Mouse (Mus musculus) hematopoietic stem cell, adult 5-6 weeks (primary cell): ENCODE results near the gene Necab3. TPM values are rescaled to one million over a fixed set of nuclear protein-coding genes. Genes with fewer than 3 reads are reported as not detected.

ENCODE experiments used
- ATAC-seq, 2 experiments: fragments of 125-278 bp in 1 of 2; replicated peaks in 1 of 2; 2 replicates each; pipeline ENCODE4 v1.8.0; 2016 to 2017; ENCODE audit warnings: inconsistent platforms in 2 of 2, mild to moderate bottlenecking in 2 of 2, moderate number of reproducible peaks in 2 of 2, low read depth in 1 of 2, moderate TSS enrichment in 1 of 2; ENCODE audit not compliant: low FRiP score in 2 of 2, poor library complexity in 2 of 2, severe bottlenecking in 2 of 2, insufficient read depth in 1 of 2, low TSS enrichment in 1 of 2
- total RNA-seq: library from RNA; stranded (forward); fragments of 172-1452, 232-1000 nt; gene quantifications from 2 replicates; pipeline ENCODE4 v1.2.3, GENCODE M21; 2017

The Necab3 gene
- total RNA-seq, 1 experiment from 2014 or later, result 1.2 TPM

GRCm38 (mm10) chr2:154517424-154517823 is 41.3 kb downstream of the Necab3 start:
- ATAC-seq, result no peak

GRCm38 (mm10) chr2:154516944-154517343 is 41.7 kb downstream of the Necab3 start:
- no peak for ATAC-seq

GRCm38 (mm10) chr2:154510141-154510540 is 48.5 kb downstream of the Necab3 start:
- ATAC-seq, result no peak

DNA sequence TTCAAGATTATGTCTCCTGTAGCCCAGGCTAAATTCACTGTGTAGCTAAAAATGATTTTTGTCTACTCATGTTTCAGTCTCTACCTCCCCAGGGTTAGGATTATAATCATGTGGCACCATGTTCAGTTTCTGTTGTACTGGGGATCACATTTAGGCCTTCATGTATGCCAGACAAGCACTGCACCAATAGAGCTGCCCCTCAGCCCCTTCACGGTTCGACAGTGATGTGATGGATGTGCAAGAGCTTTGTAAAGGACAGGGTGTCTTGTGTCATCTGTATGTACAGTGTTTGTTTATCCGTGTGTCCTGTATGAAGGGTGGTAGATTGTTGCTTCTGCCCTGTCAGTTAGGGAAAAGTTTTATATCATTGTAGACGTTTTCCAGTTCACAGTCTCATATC is 50.2 kb downstream of the Necab3 start:
- no peak for ATAC-seq

DNA sequence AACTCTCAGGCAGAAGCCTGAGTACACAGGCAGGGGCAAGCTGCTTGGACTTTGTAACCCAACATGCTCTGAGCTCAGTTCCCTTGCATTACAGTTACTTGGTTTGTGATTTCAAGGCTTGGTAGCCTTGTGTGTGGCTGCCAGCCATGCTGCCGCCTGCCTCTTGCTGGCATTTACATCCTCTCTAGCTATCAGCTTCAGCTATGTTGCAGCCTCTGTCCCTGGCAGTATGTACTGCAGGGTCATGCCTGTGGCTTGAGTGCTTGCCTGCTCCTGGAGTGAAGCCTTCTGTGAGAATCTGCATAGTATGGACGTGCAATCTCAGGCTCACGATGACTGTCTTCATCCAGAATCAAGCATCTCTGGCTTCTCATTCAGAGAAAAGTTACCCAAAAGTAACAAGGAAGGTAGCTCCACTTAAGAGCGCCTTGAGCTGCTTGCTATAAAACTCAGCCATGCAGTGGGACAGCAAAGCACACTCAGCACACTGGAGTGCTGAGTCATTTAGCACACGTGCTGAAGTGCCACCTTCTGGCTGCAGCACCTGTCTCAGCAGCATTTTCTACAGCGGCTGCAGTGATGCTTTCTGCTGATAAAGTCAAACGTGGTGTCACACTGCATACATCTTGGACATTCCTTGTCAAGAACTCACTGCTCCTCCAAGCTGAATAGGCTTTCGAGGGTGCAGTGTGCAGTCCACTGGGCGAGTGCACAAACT is 51.0 kb downstream of the Necab3 start:
- ATAC-seq, result peak; percentile 51 to 65

DNA sequence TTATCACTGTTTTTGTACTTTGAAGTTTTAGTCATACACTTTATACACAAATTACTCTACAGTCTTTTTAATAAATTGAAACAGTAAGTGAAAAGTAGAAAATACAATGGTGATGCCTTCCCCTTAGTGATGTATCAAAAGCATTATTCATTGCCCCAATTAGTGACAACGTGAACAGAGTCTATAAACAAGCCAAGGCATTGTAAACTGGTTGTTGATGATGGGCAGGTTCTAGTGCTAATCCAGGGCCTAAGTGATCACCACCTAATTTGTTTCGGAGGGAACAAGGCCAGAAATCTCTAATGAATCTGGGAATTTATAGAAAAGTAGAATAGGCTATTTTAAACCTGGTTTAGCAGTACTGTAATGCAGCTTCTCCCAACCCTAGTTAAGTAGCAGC is 51.6 kb downstream of the Necab3 start:
- no peak for ATAC-seq

DNA sequence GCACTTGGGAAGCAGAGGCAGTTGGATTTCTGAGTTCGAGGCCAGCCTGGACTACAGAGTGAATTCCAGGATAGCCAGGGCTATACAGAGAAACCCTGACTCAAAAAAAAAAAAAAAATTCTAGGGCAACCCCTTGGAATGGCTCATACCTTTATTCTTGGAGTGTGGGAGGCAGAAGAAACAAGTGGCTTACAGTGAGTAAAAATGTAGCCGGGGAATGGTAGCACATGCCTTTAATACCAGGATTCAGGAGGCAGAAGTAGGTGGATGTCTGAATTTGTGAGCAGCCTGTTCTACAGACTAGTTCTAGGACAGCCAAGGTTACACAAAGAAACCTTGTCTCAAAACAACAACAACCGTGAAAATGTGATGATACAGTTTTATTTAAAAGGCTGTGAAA is 57.9 kb downstream of the Necab3 start:
- no peak for ATAC-seq

- no peak for ATAC-seq
These were observed 58.9 kb downstream of the Necab3 start for GRCm38 (mm10) chr2:154499717-154500247.

DNA sequence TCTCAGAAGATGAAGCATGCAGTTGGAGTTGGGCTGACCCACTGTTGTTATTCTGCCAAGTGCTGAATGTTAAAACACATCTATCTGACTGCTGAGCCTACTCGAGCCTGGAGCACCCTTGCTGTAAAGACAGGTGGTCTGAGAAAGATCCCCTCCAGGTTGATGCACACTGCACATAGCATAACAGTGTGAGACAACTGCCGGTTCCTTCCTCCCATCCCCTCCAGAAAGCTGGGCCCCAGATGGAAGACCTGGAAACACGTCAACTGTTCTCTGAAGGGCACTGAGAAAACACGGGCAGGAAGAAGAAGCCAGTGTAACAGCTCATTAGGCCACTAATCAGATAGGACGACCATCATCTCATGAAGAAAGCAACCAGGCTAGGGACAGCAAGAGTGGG is 60.1 kb downstream of the Necab3 start:
- ATAC-seq, result no peak

GRCm38 (mm10) chr2:154495021-154495420 is 63.7 kb downstream of the Necab3 start:
- no peak for ATAC-seq

Other genes with a start within 250 kb of the Necab3 start
- 22.8 and 26.2 TPM in 2 replicates for gene Cdk5rap1, start 185.9 kb downstream of the Necab3 start, total RNA-seq
- gene Snta1, start 150.8 kb downstream of the Necab3 start, total RNA-seq, result 0.69 TPM in 1 of 2 replicates, not detected in the other
- 25.0 and 26.6 TPM in 2 replicates for gene Cbfa2t2, start 122.4 kb downstream of the Necab3 start, total RNA-seq
- not detected in 2 replicates for gene 1700003F12Rik, start 11.8 kb downstream of the Necab3 start, total RNA-seq
- gene Actl10, start 7.1 kb downstream of the Necab3 start, total RNA-seq, result not detected in 2 replicates
- gene E2f1, start 11.0 kb upstream of the Necab3 start, total RNA-seq, result 7.3 and 9.9 TPM in 2 replicates
- 12.6 and 17.2 TPM in 2 replicates for gene Pxmp4, start 44.8 kb upstream of the Necab3 start, total RNA-seq
- gene Zfp341, start 54.4 kb upstream of the Necab3 start, total RNA-seq, result 0.69 and 1.9 TPM in 2 replicates
- gene 4930519P11Rik, start 54.5 kb upstream of the Necab3 start, total RNA-seq, result not detected in 2 replicates
- 98.4 and 114 TPM in 2 replicates for gene Chmp4b, start 92.8 kb upstream of the Necab3 start, total RNA-seq
- gene Gm14214, start 211.1 kb upstream of the Necab3 start, total RNA-seq, result not detected in 2 replicates
- gene Raly, start 232.2 kb upstream of the Necab3 start, total RNA-seq, result 180 and 207 TPM in 2 replicates
- not detected in 2 replicates for gene a, start 232.5 kb upstream of the Necab3 start, total RNA-seq